Mouse (Mus musculus) myocyte (in vitro differentiated cells): ENCODE data around the gene Parvg.

Source experiments
- E2F4 ChIP-seq: IDR thresholded peaks from one replicate; pipeline ENCODE4 v1.6.1; 2011; ENCODE audit warnings: mild to moderate bottlenecking, control low read depth, moderate library complexity; ENCODE audit not compliant: insufficient read depth
- MAX ChIP-seq: IDR thresholded peaks from one replicate; pipeline ENCODE4 v1.6.1; 2011; ENCODE audit warnings: low read depth, mild to moderate bottlenecking, control low read depth
- MYOG ChIP-seq, 3 experiments: IDR thresholded peaks; one replicate each; pipeline ENCODE4 v1.6.1; 2011; ENCODE audit warnings: control low read depth in 2 of 3, low read depth in 2 of 3, mild to moderate bottlenecking in 2 of 3; ENCODE audit not compliant: insufficient read length in 2 of 3, control insufficient read depth in 1 of 3, insufficient read depth in 1 of 3
- POLR2A ChIP-seq: IDR thresholded peaks from one replicate; pipeline ENCODE4 v1.6.1; 2011; ENCODE audit warnings: low read depth, mild to moderate bottlenecking, control low read depth, moderate library complexity; ENCODE audit not compliant: insufficient read length
- POLR2AphosphoS2 ChIP-seq: IDR thresholded peaks from one replicate; pipeline ENCODE4 v1.6.1; 2011; ENCODE audit warnings: low read depth, control low read depth; ENCODE audit not compliant: insufficient read length
- USF1 ChIP-seq: IDR thresholded peaks from one replicate; pipeline ENCODE4 v1.6.1; 2011; ENCODE audit warnings: low read depth, mild to moderate bottlenecking, control low read depth, moderate library complexity

- TF ChIP-seq POLR2AphosphoS2: no peak
- TF ChIP-seq E2F4: no peak
- no peak for TF ChIP-seq POLR2A
- TF ChIP-seq MAX: no peak
- TF ChIP-seq MYOG (IDR thresholded peaks at IDR 0.05; ENCODE audit: control insufficient read depth in 1 of 3, insufficient read depth in 1 of 3, insufficient read length in 2 of 3, low read depth in 2 of 3): no peak
- TF ChIP-seq USF1: no peak
Measured at GRCm38 (mm10) chr15:84364746-84365145, 40.9 kb downstream of the Parvg start.
